Mouse (Mus musculus): ENCODE results near the gene Dad1.

- TF ChIP-seq NRF1 (IDR thresholded peaks at IDR 0.05; ENCODE audit: insufficient read depth, low read depth, low read length, poor library complexity, severe bottlenecking): no peak
- no peak for TF ChIP-seq EP300 (IDR thresholded peaks at IDR 0.05; ENCODE audit: low read depth in 1 of 2, low read length in 2 of 2)
- TF ChIP-seq CTCF (IDR thresholded peaks at IDR 0.05 in 2 of 3, conservative IDR thresholded peaks at IDR 0.05 in 1 of 3; ENCODE audit: control insufficient read depth in 1 of 3, insufficient read depth in 1 of 3, low read depth in 2 of 3, low read length in 3 of 3, poor library complexity in 1 of 3, severe bottlenecking in 1 of 3): no peak
- no peak for TF ChIP-seq POLR2AphosphoS2 (IDR thresholded peaks at IDR 0.05; ENCODE audit: low read length)
- TF ChIP-seq ZC3H11A (IDR thresholded peaks at IDR 0.05; ENCODE audit: low read depth, low read length): no peak
- no peak for TF ChIP-seq POLR2A (IDR thresholded peaks at IDR 0.05; ENCODE audit: control insufficient read depth in 1 of 2, insufficient read depth in 1 of 2, low read depth in 1 of 2, low read length in 2 of 2, poor library complexity in 1 of 2)
- TF ChIP-seq ZNF384 (IDR thresholded peaks at IDR 0.05; ENCODE audit: low read depth, low read length): no peak
- no peak for TF ChIP-seq MAFK (IDR thresholded peaks at IDR 0.05; ENCODE audit: borderline replicate concordance, low read depth, low read length)
These were observed 50.7 kb downstream of the Dad1 start for GRCm38 (mm10) chr14:54203207-54203606.
